Mouse (Mus musculus): Measurements from ENCODE around the gene Lgr5.

Gene Lgr5

DNA sequence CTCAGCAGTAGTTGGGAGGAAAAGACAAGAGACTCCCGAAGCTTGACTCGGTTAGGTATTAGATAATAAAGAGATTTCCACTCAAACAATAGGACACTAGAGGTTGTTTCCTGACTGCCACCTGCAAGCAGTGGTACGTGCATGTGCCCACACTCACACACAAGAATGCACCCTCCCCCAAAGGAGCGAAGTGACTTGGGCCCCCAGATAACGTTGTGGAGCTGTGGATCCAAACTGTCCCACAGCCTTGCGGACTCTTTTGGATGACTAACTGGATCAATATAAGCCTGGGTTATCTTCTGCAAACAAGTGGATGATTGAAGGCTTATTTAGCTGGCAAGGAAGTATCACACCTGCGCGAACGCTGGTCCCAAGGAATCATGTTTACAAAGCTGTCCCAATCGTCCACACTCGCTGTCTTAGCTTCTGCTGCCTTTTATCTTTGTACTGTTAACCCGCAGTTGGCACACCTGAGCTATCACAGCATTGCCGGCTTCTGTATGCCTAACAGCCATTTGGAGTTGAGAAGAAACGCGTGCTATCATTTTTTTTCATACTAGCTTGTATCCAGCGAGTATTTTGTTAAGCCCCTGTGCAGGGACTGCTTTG lies 81.8 kb downstream of the Lgr5 start:
- no peak for DNase-seq (ENCODE audit: low spot score in 2 of 2)

DNA sequence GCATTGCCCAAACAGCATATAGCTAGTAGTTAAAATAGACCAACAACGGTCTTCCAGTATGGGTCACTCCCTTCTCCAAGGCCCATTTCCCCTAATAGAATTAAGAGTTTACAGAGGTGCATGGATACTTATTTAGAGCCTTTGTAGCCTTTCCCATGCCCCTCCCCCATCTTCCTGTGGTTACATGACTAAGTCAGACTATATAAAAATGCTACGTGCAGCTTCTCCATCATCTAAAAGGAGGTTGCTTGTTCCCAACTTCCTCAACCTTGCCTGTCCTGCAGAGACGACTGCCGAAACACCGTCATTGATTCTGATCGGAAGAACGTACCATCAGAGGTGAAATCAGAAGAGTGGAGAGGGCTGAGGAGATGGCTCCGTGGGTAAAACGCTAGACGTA lies 82.4 kb downstream of the Lgr5 start:
- DNase-seq (ENCODE audit: low spot score in 2 of 2), result no peak

DNA sequence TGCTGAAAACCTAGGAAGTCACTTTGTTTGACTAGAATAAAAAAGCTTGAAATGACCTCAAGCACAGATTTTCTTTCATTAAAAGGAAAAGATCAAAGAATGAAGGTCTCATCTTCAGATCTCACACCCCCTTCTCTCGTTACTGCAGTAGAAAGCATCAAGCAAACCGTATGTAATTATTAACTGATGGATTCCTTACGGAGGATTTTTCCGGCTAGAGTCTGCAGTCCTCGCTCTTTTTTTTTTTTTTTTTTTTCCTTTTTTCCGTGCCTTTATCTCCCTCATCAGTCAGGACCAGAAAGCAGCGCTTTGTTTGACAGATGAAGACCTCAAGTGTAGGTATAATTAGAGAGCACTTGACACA lies 93.8 kb downstream of the Lgr5 start:
- no peak for DNase-seq (ENCODE audit: low spot score in 2 of 2)

DNA sequence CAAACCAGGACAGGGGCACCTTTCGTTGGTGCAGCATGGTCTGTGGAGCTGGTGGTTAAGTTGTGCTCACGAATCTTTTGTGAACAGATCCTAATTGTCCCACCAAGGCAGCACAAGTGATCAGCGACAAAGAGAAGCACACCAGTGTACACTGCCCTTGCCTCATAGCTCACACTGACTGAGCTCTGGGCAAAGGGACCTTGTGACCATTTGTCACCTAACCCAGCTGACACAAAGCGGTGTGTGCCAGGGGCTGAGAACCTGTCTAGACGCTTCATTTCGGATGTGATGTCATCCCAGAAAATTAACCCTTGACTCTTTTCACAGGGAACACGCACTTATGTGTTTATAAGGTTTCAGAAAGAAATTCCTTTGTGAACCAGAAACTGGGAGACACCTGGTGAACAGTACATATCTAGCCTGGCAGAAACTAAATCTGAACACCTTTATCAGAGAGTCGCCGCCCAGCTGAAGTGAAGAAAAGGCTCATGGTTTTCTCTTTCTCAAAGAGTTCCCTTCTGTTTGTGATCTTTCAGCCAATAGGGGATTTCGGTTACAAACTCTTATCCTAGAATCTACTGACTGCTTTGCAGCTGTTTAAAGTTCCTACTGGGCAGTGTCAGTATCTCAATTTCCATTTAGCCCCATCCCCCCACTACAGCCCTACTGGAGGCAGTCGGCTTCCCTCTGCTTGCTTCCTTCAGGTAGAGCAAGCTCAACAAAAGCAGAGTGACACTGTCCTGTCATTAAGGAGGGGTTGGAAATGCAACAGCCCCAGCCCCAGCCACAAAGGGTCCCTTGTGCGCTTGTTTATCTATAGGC lies 94.4 kb downstream of the Lgr5 start:
- no peak for DNase-seq (ENCODE audit: low spot score in 2 of 2)

DNA sequence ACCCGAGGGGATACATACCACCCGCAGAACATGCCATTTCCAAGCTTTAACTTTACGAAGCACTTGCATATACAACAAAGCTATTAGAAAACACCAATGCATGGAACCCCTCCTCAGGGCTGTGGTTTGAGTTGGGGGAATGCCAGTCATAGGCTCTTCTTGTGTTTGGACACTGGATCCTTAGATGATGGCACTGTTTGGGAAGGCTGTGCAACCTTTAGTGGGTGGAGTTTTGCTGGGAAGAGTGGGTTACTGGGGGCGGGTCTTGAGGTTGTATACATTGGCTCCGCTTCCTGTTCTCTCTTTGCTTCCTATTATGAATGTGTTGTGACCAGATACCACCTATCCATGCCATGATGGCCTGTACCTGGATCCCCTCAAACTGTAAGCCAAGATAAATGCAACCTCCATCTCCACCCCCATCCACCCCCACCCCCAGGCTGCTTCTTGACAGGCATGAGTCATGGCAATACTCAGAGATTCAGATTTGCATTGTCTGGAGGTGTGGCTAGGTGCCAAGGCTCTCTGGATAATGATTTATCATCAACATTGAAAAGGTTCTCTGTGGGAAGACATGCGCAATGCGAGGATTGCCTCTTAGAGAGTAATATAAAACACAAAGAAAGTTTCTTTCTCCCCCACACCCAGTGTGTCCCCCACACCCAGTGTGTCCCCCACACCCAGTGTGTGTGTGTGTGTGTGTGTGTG lies 95.6 kb downstream of the Lgr5 start:
- DNase-seq (ENCODE audit: low spot score in 2 of 2), result no peak

DNA sequence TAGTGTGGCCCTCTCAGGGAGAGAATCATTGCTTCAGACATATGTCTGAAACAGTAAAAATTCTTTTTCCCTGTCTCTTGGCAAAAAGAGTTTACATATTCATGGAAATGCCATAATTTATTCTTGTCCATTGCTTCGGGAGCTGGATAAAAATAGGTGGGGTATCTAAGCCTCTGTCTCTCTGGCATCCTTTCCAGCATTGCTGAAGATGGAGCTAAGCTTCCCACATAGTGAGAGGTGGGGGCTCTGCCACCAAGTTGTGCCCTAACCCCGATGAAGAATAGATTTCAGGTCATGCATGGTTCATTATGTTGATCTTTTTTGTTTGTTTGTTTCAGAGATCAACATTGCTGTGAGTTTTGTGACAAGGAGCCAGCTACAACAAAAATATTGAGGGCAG lies 102.0 kb downstream of the Lgr5 start:
- no peak for DNase-seq (ENCODE audit: low spot score in 2 of 2)

DNA sequence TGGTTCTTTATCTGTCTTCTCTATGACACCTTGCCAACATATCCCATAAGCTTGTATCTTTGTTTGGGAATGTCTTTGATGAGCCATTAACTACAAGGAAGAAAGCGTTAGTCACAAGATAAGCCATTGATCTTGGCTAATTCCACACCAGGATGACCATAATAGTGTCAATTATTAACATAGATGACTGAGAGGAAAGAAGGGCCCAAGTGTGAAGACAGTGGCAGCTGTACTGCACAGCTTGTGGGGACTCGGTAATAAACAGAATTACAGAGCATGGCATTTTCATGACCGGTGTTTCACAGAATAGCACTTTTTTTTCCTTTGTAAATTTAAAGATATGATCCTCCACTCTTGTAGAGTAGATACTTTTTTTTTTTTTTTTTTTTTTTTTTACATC lies 102.9 kb downstream of the Lgr5 start:
- DNase-seq (ENCODE audit: low spot score in 2 of 2), result no peak

DNA sequence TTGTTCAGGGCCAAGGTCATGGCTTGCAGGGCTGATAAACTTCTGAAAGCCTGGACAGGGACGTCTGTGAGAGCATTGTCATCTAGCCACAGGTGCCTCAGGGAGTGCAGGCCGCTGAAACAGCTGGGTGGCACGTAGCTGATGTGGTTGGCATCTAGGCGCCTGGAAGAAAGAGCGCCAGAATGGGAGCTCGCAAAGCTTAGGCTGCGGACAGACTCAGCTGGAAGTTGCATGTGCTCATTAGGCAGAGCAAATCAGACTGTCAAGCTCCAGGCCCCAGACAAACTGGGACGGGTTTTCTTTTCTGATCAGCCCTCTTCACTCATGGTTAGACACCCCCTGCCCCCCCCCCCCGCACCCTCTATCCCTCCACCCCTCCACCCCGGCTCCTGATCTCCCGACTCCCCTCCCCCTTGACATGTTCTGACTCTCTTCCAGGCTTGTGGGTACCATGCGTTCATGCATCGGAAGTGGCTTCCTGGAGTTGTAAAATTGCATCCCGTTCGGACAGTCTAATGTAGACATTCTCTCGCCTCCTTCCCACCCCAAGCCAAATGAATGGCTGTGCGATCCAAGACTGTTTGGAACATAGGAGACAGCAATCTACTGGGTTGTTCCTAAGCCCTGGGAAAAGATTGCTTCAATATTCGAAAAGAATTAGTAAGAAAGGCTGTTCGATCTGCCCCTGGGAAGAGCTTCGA lies 109.0 kb downstream of the Lgr5 start:
- DNase-seq (ENCODE audit: low spot score in 2 of 2), result no peak

DNA sequence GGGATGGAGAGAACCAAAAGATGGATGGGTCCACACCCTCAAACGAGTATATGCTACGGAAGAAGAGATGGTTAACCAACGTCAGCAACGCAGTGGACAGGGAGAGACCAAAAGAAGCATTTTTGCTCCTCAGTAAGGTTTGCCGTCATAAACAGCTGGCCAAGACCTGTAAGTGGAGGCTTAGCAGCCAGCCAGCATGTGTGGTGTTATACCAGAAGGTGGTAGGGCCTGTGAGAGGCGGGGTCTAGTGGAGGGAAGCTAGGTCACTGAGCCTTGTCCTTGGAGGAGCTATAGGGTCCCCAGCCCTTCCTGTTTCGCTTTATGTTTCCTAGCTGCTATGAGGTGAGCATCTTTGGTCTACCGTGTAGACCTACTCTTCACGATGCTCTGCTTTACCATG lies 111.1 kb downstream of the Lgr5 start:
- no peak for DNase-seq (ENCODE audit: low spot score in 2 of 2)

DNA sequence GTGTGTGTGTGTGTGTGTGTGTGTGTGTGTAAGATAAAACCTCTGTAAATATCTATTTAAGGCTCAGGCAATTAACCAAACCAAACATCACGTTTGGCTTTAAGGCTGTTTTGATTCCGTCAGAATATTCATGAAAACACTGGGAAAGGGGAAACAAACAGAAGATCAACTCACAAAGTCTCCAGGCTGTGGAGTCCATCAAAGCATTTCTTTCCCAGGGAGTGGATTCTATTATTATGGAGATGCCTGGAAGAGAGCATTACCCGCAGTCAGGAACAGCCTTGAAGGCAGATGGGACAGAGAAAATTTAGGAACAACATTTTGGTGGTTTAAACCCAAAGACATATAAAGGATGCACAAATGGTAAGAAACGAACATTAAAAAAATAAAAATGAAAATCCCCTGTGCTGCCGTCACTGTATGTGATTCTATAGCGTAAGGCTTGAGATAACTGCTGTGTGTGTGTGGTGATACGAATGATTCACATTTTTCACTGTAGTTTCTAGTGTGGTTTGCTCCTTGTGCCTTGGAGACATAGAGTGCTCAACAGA lies 112.5 kb downstream of the Lgr5 start:
- DNase-seq (ENCODE audit: low spot score in 2 of 2), result no peak

DNA sequence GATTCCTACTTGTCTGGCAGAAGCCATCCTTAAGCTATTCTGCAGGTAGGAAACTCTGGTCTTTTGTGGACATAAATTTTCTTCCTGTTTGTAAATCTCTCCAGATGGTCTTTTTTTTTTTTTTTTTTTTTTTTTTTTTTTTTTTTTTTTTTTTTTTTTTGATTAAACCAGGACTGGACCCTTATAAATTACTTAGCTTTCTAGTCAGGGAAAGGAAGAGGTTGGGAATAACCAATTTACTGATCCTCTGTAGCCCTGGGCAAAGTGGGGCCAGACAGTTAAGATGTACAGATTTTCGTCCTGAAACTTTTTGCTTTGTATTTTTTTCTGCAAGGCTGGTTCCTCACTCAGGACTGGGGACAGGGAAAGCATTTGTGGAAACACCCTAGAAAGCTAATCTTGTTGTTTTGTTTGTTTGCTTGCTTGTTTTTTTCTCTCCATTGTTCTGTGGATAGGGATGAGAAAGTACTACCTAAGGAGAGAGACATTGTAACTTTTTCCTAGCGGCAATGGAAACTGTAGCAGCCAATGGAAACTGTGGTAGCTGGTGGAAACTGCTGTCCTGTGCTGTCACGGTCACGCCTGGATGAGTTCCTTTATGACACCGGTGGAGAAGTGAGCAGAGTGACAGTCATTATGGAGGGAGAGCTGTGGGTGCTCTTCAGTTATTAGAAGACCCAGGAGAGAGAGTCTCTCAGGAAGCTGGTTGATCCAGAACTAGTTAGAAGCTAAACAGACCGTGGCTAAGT lies 114.2 kb downstream of the Lgr5 start:
- DNase-seq (ENCODE audit: low spot score in 2 of 2), result no peak

DNA sequence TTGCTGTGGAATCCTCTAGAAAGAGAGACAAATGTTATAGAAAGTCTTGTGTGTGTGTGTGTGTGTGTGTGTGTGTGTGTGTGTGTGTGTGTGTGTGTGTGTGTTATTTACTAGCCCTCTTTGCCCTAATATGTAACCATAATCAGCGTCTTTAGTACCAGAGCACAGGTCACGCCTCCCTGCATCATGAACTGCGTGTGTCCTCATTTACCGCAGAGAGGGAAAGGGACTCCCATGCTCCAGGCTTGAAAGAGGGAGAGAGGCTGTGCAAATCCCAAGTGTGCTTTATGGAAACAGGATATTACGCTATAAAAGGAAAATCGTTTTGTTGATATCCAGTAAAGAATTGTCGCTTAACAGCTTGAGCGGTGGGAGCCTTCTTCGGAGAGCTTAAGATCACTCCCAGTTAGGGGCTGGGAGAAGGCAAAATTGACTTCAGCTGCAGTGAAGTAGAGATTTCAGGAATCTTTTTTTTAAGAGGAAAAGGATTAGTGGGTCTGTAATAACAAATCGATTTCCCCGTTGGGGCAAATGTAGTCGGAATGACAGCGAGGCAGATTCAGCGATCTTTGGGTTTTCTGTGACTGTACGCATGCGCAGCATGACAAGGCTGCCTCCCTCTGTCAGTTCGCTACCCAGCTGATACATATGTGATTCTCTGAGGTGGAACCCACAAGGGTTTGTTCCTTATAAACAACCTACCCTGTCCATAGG lies 116.8 kb downstream of the Lgr5 start:
- no peak for DNase-seq (ENCODE audit: low spot score in 2 of 2)

DNA sequence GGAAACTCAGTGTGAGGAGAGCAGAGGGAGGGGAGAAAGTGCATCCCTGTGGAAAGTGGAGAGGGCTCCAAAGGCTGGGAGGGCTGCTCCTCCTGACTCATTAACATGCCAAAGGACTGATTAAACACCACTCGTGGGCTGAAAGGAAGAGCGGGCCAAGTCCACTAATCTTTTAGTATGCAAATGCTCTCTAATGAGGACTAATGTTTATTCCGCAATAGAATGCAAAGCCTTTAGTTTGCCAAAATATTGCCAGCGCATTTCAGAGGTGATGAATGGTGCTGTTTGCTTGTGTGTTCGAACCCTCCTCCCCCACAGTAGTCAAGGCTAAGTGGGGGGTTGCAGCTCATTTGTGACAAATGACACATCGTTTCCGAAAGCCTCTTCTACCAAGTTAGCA lies 118.5 kb downstream of the Lgr5 start:
- no peak for DNase-seq (ENCODE audit: low spot score in 2 of 2)

DNA sequence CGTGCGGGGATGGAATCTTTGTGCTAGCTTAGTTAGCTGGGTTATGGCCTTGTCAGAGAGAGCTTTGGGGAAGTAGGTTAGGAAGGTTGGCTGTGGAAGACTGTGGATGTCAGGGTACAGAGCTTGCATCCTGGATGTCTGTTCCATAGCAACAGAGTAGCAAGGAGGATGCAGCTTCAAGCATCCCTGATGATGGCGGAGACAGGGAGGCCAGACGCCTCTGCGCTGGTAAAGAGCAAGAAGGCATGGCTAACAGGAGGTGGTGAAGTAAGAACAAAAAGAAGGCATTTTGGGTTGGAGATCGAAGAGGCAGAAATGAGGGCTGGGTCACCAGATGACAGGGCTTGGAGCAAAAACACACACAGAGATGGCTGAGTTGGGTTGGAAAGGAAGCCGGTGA lies 118.9 kb downstream of the Lgr5 start:
- no peak for DNase-seq (ENCODE audit: low spot score in 2 of 2)

DNA sequence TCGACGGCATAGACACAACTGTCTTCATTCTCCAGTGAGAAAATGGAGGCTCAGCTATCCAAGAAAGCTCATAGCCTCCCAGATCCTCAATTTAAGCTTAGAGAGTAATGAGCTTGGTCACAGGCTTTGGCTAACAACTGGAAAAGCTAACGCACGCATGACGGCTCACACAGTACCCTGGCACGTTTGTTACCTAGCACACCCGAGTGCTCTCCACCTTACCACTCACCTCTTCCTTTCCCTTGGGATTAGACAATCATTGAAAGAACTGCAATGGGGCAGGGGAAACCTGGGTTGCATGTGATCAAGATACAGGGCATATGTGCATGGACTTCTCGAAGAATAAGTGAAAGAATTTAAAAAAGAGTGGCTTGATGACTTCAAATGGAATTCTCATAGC lies 119.6 kb downstream of the Lgr5 start:
- no peak for DNase-seq (ENCODE audit: low spot score in 2 of 2)

DNA sequence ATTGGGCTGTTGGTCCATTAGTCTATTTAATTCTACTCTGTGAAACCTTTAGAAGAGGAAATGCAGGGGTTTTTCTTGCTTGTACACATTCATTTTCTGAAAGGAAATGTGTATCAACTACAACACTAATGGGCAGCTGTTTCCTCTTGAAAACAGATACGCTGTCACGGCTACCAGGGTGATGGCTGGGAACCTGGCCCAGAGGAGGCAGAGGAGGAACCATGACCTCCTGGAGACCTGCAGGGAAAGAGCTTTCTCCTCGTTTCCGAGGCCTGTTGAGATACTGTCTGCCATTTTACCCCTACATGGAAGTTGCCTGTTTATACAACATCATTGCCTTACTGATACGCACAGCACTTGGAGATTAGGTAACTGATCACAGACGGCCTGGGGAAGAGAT lies 121.8 kb downstream of the Lgr5 start:
- DNase-seq (ENCODE audit: low spot score in 2 of 2), result no peak

DNA sequence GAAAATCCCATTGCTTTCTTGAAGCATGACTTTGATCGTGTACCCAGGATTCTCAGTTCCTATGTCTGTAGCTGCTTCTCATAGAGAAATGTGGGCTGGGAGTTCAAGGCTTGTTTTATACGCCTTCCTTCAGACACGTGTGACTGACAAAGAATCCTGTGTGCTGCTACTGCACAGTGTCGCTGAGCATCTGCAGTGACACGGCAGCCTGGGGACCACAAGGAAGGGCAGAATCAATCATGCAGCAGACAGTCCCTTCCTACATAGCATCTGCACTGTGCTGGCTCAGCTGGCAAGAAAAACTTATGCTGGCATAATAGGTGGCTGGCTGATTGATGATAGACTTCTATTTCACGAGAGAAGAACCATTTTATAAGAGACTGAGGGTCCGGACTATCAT lies 122.5 kb downstream of the Lgr5 start:
- DNase-seq (ENCODE audit: low spot score in 2 of 2), result no peak

DNA sequence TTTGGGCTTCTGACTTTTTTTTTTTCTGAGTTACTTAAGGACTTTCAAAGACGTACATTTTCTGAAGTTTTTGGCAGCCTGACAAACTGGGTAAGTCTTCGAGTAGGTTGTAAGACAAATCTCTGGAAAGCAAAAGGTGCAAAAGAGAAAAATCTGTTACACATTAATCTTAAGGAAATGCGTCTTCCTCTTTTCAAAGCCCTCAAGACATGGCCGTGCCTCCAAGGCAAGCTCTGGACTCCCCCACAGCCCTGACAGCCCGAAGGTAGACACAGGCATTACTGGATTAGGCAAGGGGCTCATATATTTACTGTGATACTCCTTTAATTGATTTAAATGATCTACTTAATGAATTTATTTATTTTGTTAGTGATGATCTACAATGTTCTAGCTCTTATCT lies 124.9 kb downstream of the Lgr5 start:
- DNase-seq (ENCODE audit: low spot score in 2 of 2), result no peak

DNA sequence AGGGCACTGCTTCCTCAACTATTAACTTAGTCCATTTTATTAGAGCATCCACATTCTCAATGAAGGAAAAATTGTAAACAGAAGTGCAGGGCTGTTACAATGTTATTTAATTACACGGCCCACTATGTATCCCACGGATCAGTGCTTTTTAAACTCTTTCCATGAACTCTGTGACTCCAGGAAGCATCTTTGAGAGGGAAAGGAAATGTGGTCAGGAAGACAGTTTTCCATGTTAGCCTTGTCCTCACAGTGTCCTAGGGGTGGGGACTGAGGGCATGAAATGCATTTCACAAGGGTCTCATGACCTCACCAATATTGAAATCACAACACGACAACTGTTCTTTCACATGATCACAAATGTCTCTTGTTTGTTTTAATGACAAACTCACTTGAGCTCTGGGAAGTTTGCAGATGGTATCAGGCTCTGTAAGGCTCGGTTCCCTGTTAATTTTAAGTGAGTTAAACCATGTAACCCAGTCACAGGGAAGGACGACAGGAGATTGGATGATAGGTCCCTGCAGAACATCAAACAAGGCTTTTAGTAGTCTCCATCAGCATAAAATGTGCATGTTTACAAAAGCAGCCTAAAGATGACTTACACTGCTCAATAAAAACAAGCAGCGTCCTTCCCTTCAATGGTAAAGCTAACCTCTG lies 130.1 kb downstream of the Lgr5 start:
- DNase-seq (ENCODE audit: low spot score in 2 of 2), result no peak

DNA sequence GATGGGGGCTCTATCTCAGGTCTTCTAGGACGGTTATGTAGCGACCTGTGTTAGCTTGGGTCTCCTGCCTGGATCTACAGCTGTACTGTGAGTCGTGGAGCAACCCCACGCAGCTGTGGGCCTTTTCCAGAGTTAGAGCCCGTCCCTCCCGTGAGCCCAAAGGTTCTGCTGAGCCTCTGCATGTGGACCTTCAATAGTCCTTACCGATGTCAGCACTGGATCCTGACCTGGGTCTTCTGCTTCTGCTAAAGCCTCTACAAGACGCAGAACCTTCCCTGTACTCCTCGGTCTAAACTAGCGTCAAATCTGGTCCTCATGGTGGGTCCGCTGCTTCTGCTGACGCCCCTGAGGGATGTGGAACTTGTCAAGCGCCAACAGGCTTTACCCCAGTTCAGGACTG lies 139.0 kb downstream of the Lgr5 start:
- DNase-seq (ENCODE audit: low spot score in 2 of 2), result no peak
